Mouse (Mus musculus): Measurements from ENCODE around the gene Cenpp.

Gene Cenpp

DNA sequence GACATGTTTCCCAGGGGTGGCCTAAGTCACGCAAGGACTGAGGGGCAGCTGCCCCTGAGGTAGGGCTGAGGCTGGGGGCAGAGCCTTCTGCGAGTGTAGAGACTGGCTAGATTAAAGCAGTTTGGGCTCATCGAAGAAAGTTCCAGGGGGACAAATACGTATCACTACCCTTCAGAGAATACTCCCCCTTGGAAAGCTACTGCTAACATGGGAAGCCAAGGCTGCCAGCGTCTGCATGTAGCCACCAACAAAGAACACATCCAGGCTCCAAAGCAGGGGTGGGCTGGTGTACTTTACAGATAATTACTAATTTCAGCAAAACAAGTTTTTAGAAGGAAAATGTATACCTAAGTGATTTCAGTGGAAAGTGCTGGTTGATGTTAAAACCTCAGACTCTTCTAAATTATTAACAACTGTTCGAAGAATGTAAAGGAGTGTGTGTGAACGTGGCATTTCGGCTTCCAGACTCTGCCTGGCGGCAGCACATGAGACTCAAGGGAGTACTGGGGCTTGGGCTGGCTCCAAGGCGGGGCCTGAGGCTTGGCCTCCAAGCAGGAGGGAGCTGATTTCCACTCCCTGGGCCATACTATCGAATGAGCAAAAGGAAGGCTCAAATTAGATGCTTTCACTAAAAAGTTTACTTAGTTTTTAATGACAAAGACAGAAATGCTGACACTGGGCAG is 186.1 kb downstream of the Cenpp start:
- in situ Hi-C loops (cut with MboI; ENCODE audit: low sequenced_read_pairs): no loop called here

DNA sequence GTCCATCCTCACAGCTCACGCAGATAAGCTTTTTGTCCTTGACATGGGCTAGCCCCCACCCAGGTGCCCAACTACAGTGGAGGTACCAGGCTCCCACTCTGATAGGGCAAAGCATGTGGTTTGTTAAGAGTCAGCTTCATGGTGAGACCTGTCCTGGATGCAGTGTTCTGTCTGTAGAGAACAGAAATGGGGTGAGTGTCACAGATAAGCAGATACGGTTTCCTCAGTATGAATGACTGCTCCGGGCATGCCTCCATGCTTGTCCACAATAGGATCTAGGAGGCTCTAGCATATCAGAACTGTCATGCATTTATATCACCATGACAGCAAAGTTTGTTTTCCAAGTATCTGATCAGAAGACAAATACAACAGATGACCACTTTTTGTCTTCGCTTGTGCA is 186.7 kb downstream of the Cenpp start:
- in situ Hi-C loops (cut with MboI; ENCODE audit: low sequenced_read_pairs): no loop called here

DNA sequence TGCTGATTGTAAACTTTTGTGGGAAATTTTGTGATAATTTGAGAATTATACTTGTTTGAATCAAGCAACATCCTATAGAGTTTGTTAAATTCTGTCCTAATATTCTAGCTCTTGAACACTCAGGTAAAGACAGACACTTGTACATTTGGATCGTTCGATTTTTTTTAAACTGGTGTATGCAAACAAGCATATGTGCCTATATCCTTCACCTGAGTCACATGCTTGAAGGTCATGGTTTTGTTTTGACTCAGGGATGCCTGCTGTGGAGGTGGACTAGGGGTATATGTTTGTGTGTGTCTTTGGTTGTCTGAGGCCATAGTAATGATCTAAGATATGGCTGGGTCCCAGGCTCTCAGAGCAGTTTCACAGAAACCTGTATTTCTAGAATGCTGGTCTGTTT is 189.7 kb downstream of the Cenpp start:
- in situ Hi-C loops (cut with MboI; ENCODE audit: low sequenced_read_pairs): no loop called here

DNA sequence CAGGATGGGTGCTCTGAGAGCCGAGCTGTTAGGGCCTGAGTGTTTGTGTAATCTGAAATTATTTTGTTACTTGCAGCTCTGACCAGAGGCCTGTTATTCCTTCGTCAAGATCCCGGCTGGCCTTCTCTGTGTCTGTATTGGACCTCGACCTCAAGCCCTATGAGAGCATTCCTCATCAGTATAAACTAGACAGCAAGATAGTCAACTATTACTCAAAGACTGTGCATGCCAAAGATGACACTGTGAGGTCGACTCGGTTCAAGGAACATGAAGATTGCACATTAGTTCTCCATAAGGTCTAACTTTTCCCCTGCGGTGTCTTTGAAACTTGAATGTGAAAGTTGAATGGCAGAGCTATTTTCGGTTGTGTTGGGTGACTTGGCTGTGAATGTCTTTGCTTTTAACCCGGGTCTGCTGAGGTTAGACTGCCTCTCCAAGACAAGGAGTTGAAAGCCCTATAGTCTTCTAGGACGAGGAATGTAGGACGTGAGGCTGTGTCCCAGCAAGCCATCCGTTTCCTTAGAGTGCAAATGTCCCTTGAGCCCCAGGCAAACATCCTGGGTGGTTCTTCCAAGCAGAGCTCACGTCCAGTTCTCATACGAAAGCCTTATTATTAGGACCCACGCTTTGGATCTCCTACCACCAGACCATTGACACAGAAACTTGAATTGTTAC is 191.0 kb downstream of the Cenpp start:
- in situ Hi-C loops (cut with MboI; ENCODE audit: low sequenced_read_pairs): no loop called here

DNA sequence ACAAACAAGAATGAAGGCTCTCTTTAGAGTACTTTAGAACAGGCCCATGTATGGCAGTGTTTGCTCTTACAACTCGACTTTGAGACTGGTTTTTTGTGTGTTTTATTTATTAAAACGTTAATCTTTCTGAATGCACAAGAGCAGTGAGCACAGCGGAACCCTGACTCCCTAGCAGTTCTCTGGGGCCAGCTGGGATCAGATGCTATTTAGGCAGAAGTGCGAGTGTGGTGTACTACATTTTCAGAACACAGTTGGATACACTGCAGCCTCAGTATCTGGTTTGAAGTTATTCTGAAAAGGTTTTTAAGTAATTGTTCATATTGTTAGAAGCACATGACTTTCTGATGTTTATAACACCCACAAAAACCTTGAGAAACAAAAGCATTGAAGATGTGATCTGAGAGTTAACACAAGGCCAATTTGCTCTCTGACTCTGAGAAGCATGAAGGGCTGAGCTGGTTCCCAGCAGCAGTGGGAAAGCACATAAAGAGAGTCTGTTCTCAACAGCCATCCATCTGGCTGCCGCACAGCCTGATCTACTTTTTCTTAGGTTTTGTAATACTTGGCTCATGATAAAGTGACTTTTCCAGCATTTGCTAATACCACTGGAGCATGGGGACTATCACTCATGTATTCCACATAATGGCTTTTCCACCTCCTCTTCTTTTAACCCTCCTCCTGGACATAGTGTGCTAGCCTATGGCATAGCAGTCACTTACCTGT is 191.7 kb downstream of the Cenpp start:
- in situ Hi-C loops (cut with MboI; ENCODE audit: low sequenced_read_pairs): no loop called here

DNA sequence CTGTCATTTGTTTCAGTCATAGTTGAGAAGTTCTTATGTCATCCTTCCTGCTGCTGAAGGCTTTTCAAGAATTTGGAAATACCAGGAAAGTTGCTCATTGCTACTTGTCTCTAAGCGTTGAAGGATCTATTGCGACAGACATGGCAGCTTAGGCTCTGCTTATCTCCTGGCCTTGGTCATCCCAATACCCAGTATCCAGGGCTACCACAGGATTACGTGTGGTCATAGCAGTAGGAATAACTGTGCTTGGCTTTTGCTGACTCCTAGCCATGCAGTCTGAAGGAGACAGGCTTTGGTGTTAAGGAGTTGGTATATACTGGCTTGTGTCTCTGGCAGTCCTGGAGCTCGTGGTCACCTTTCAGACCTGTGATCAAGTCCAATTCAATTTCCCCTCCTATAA is 192.3 kb downstream of the Cenpp start:
- in situ Hi-C loops (cut with MboI; ENCODE audit: low sequenced_read_pairs): no loop called here

DNA sequence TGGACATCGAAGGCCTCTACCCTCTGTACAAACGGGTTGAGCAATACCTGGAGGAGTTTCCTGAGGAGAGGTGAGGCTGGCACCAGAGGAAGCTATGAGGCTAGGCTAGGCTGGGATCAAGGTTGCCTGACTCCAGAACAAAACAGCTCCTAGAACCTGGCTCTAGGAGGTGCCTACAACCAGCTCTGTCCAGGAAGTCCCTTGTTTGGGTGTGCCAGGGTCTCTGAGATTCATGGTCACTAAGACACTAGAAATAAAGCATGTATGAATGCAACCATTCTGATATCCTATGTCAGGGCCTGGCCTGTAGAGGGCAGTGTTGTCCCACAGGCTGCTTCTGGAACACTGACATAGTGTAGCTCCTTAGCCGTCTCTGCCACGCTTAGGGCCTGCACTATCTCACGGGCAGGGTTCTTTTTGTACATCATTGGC is 203.3 kb downstream of the Cenpp start:
- in situ Hi-C loops (cut with MboI; ENCODE audit: low sequenced_read_pairs): no loop called here

DNA sequence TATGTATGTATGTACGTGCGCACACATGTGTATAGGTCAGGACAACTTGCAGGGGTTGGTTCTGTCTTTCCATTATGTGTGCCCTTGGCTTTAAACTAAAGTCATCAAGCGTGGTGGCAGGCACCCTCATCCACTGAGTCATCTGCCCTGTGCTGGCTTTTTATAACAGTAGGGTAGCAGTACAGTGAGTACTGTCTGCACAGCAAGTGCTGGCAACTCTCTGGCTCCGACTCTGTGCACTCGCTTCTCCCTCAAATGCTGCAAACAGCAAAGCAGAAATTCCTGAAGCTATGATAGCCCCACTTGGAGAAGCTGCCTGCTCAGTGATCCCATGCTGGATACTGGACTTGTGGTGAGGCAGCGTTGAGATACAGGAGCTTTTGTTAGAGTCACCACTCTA is 208.1 kb downstream of the Cenpp start:
- in situ Hi-C loops (cut with MboI; ENCODE audit: low sequenced_read_pairs): no loop called here

DNA sequence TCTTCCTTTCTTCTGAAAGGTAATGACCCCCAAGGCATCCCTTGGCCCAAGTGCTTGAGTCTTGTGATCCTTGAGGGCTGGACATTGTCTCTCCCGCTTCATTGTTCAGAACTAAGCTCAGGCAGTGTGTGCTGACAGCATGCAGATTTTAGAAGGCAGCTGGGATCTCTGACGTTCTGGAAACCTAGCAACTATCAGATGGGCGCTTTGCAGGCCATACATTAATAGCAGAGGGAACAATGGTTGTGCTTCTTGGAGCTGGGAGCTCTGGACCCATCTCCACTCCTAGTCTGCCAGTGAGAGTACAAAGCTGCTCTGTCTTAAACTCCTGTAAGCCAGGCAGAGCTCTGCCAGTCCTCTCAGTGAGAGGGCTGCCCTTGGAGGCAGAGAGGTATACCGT is 216.4 kb downstream of the Cenpp start:
- in situ Hi-C loops (cut with MboI; ENCODE audit: low sequenced_read_pairs): no loop called here

DNA sequence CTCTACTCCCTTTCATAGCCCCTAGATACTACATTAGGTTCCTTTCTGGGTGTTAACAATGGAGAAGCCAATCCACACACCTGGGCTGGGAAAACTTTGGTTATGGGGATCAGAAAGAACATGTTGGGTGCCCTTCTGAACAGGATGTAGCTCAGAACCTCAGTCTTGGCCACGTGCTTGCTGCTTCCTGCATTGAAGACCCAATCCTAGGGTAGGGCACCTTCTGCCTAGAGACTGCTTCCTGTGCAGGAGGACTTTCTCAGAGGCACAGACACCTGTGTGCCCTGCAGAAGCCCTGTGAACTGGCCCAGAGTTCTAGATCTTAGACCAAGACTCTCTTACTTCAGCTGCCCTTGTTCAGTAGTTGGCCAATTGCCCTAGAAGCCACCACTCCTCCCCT is 216.8 kb downstream of the Cenpp start:
- in situ Hi-C loops (cut with MboI; ENCODE audit: low sequenced_read_pairs): no loop called here

DNA sequence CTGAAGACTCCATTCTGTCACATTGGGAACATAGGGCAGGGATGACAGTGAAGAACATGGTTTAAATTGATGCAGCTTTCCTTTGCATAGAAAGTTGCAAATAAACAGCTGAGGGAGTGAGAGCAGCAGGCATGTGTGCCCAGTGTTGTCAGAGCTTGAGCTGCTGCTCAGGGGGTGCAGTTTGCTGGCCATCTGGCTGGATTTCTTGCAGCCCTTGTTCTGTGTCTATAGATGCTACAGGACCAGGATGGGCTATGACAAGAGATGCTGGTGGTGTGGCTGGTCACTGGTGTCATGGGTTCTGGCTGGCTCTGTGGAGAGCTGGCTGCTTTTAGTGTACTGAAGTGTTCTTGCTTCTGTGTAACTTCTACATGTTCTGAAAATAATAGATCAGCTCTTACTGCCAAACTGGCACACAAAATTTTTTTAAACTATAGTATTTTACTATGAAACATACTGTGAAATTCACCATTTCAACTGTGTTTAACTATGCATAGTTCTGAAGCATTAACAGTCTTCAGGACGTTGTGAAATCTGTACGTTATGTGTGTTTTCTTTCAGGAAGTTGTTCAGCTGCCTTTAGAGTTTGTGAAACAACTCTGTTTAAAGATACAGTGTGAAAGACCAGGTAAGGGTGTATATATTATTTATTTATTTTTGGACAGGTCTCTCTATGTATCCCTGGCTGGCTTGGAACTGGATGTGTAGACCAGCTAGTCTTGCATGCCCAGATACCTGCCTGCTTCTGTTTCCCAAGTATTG is 219.1 kb downstream of the Cenpp start:
- in situ Hi-C loops (cut with MboI; ENCODE audit: low sequenced_read_pairs): no loop called here

DNA sequence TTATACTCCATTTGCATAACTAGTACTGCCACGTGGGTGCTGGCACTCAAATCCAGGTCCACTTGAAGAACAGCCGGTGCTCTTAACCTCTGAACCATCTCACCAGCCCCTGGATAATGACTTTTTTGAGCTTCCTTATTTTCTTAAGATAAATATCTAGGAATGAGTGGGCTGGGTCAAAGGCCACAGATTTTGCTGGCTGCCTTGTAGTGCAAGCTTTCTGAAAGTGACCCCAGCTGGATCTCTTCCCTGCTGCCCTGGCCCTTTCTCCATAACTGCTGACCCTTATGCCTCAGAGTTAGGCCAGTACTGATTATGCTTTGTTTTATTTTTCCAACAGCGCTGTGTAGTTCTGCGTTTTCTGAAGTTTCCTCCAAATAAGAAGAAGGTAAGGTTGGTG is 222.1 kb downstream of the Cenpp start:
- in situ Hi-C loops (cut with MboI; ENCODE audit: low sequenced_read_pairs): no loop called here

DNA sequence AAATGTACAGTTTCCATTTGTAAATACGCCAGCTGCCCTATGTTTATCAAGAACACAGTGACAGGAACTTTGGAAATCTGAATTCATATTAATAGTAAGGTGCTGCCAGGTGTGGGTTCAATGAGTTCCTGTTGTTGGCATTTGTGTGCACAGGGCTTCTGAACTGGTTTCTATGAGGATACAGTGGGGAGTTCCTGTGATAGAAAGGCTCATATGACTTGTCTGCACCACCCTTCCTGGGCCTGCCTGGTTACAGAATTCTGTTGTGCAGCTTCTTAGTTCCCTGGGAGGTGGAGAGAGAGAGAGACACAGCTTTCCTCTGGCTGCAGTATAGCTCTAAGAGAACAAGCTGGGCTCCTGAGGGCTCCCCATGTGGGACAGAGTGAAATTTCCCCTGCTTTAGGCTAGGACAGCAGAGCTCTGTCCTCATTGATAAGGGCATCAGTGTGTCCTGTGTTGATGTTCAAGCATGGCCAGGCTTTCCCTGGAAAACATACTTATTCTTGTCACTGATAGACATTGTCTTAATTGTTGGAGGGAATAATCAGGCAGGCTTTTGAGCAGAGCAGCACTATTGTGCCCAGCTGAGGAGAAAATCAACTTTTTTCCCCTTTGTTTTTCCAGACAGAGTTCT is 224.4 kb downstream of the Cenpp start:
- in situ Hi-C loops (cut with MboI; ENCODE audit: low sequenced_read_pairs): no loop called here

DNA sequence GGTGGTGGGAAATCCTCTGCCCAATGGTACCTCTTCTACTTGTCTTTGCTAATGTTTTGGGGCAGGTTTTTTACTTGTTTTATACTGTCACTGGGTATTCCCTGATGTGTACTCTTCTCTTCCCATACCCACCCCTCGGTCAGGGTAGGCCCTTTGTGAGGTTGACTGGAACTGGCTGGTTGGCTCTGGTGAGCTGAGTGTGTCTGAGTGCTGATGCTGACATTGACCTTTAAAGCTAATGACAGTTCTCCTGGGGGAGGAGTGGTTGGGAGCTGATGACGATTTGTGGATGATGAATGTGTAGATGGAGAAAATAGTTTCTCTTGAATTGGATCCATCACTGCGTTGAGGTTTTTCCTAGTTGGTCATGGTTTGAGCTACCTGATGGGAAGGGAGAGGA is 225.8 kb downstream of the Cenpp start:
- in situ Hi-C loops (cut with MboI; ENCODE audit: low sequenced_read_pairs): no loop called here

DNA sequence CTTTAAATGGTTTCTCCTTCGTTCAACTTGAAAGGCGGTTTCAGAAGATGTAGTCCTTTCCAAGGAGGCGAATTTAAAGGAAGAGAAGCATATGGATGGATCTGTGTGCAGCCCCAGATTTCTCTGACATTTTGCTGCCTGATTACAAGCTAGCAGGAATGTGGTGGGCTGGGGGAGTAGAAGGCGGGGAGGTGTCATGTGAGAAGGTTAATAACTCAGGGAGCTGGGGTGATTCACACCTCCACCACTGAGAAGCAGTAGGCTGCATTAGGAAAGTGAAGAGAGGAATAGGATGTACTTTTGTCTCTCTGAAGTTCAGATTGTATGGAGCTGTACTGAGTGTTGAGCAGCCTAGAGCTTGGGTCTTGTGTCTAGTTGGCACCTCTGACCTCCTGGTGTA is 230.6 kb downstream of the Cenpp start:
- in situ Hi-C loops (cut with MboI; ENCODE audit: low sequenced_read_pairs): no loop called here

DNA sequence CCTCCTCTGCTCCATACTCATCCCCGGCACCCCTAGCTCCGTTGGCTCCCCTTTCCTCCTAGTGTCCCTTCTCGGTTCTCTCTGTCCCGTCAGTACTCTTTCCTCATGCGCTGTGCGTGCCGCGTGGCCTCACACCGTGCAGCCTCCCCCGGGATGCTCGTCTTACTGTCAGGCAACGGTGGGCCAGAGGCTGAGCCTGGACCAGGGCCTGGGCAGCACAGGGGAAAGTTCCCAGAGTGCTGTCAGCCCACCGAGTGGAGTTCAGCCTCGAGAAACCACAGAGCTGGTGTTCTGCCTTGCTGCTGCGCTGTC is 231.0 kb downstream of the Cenpp start:
- in situ Hi-C loops (cut with MboI; ENCODE audit: low sequenced_read_pairs): no loop called here

DNA sequence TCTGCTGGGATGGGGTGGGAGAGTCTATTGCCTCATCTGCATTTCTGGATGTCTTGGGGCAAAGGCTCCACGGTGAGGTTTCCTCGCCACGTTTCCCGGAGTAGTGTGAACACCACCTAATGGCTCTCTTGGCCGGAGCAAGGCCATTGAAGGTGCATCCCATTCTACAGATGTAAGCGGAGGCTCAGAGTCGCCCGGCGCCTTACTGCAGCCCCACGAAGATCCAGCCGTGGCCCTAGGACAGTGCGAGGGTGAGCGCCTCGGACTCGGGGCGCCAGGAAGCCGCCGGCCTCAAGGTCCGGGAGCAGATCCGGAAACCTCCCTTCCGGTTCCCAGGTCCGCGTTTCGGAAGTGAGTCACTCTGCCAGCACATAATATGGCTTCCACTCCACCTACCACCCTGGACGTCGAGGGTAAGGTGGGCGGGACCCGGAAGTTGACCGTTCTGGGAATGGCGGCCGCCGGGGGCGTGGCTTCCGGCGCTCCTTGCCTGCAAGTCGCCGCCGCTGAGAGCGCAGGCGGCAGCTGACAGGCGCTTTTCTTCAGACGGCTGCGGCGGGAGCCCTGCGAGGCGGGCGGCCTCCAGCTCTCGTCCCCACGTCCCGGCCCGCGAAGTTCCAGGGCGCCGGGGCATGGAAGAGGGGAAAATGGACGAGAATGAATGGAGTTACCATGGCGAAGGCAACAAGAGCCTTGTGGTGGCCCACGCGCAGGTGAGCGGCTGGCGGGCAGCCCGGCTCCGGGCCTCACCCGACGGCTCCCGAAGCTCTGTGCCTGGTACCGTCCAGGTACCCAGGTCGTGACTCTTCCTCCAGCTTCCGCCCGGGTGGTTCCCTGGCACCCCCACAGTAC is 231.6 kb downstream of the Cenpp start, which contains the start of gene Ippk:
Gene Ippk (plus strand): TSS at position 496 of the 852 bp plus-strand sequence.
- in situ Hi-C loops (cut with MboI; ENCODE audit: low sequenced_read_pairs): no loop called here

All from CH12F3 (cell line).